Mouse (Mus musculus) heart, postnatal 0 days (tissue): ENCODE data around the gene Chaf1a.

Experiments used
- CTCF ChIP-seq: IDR thresholded peaks from 2 replicates; pipeline ENCODE4 v1.5.1; 2016; ENCODE audit warnings: antibody characterized with exemption, control low read depth, low read depth
- EP300 ChIP-seq: IDR thresholded peaks from 2 replicates; pipeline ENCODE4 v1.6.1; 2016; ENCODE audit warnings: antibody characterized with exemption, low read depth

DNA sequence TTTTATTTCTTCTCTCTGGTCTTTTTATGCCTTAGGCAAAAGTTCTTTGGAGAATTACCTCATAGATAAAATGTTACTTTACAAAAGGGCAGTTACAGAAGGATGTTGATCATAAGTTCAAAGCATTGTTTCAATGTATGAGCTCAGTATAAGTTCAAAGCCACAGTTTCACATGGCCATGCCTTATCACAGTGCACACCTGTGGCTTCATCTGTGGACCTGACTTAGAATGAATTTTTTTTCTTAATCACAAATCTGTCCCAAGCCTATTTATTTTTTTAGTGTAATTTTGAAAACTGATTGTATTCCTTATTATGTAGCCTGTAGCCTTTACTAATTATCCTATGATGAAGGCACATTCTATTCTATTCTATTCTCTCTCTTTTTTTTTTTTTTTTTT, 14.7 kb downstream of the Chaf1a start:
- no peak for TF ChIP-seq EP300
- TF ChIP-seq CTCF, result no peak
